Mouse (Mus musculus) neural tube, embryonic 12.5 days (tissue): ENCODE results near the gene Dazl. TPM values are rescaled to one million over a fixed set of nuclear protein-coding genes. Genes with fewer than 3 reads are reported as not detected.

Experiments
- ATAC-seq: fragments of 200-750 bp; cut with Nextera tagmentation; 2 replicates; pipeline ENCODE4 v1.8.0; 2017; ENCODE audit warnings: low read depth, mild to moderate bottlenecking, moderate TSS enrichment, moderate library complexity; ENCODE audit not compliant: low FRiP score
- H3K27ac ChIP-seq: fragments of 300-500 bp; sonication (generic); 2 replicates; pipeline ENCODE4 v1.5.1; 2016
- H3K27me3 ChIP-seq: fragments of 300-500 bp; sonication (generic); replicated peaks from 2 replicates; pipeline ENCODE4 v1.6.1; 2016; ENCODE audit warnings: mild to moderate bottlenecking
- H3K36me3 ChIP-seq: fragments of 300-500 bp; sonication (generic); 2 replicates; pipeline ENCODE4 v1.6.1; 2016; ENCODE audit warnings: mild to moderate bottlenecking
- H3K4me1 ChIP-seq: fragments of 300-500 bp; sonication (generic); 2 replicates; pipeline ENCODE4 v1.6.1; 2016
- H3K4me2 ChIP-seq: fragments of 300-500 bp; sonication (generic); replicated peaks from 2 replicates; pipeline ENCODE4 v1.6.1; 2016; ENCODE audit warnings: mild to moderate bottlenecking
- H3K4me3 ChIP-seq: fragments of 300-500 bp; sonication (generic); 2 replicates; pipeline ENCODE4 v1.5.1; 2016
- H3K9ac ChIP-seq: fragments of 300-500 bp; sonication (generic); 2 replicates; pipeline ENCODE4 v1.6.1; 2016; ENCODE audit warnings: mild to moderate bottlenecking
- H3K9me3 ChIP-seq: fragments of 300-500 bp; sonication (generic); 2 replicates; pipeline ENCODE4 v1.6.1; 2016; ENCODE audit warnings: mild to moderate bottlenecking
- WGBS: fragments of 180-500 bp; shearing (Covaris S2); methylation state at CpG from one replicate; pipeline ENCODE4 v1.1.7; 2016; 5-methylcytosine and 5-hydroxymethylcytosine counted together
- polyA plus RNA-seq: library from polyadenylated mRNA; unstranded; fragments of >200 nt; fragmentation: Nextera tagmentation; extraction: Ambion mirVana; gene quantifications from 2 replicates; pipeline ENCODE4 v1.2.1, GENCODE M21; 2016

Gene Dazl
- polyA plus RNA-seq, 1 experiment from 2014 or later = not detected

- H3K27me3 ChIP-seq = no peaks in the 10 kb centered on the region
- no peak overlapping the region for H3K4me2 ChIP-seq
- 93% methylated on average over 6 of the region's 6 CpGs for WGBS
- no peak for ATAC-seq
- H3K9ac ChIP-seq = no peak overlapping the region
- H3K27ac ChIP-seq = no peak overlapping the region
- peaks cover 4% of the 10 kb centered on the region; the same call in 1 of the 2 replicates for H3K9me3 ChIP-seq
- no peak overlapping the region for H3K4me3 ChIP-seq
- H3K36me3 ChIP-seq = no peaks in the 10 kb centered on the region
- H3K4me1 ChIP-seq = no peaks in the 10 kb centered on the region
Observed at GRCm38 (mm10) chr17:50260856-50261255, 32.6 kb downstream of the Dazl start.

GRCm38 (mm10) chr17:50246605-50247004 is 46.8 kb downstream of the Dazl start:
- no peak for ATAC-seq
- WGBS = 83% methylated on average over 6 of the region's 6 CpGs
- no peaks in the 10 kb centered on the region for H3K9me3 ChIP-seq

GRCm38 (mm10) chr17:50244675-50245074 is 48.8 kb downstream of the Dazl start:
- ATAC-seq = no peak
- no peak overlapping the region for H3K27ac ChIP-seq
- no peak overlapping the region for H3K9ac ChIP-seq
- no peak overlapping the region for H3K4me3 ChIP-seq
- H3K36me3 ChIP-seq = no peaks in the 10 kb centered on the region
- no peak overlapping the region for H3K4me2 ChIP-seq
- WGBS = 67% methylated on average over 4 of the region's 4 CpGs
- H3K27me3 ChIP-seq = no peaks in the 10 kb centered on the region
- no peaks in the 10 kb centered on the region for H3K4me1 ChIP-seq
- H3K9me3 ChIP-seq = no peaks in the 10 kb centered on the region

More at GRCm38 (mm10) chr17:50246605-50247004, 46.8 kb downstream of the Dazl start:
- no peaks in the 10 kb centered on the region for H3K36me3 ChIP-seq
- no peak overlapping the region for H3K9ac ChIP-seq
- no peak overlapping the region for H3K27ac ChIP-seq
- H3K4me2 ChIP-seq = no peak overlapping the region
- no peaks in the 10 kb centered on the region for H3K27me3 ChIP-seq
- no peaks in the 10 kb centered on the region for H3K4me1 ChIP-seq
- no peak overlapping the region for H3K4me3 ChIP-seq

- WGBS = 91% methylated on average over 11 of the region's 11 CpGs
- ATAC-seq = no peak
- H3K27ac ChIP-seq = no peak overlapping the region
- H3K4me3 ChIP-seq = no peak overlapping the region
- H3K4me1 ChIP-seq = no peaks in the 10 kb centered on the region
- no peaks in the 10 kb centered on the region for H3K27me3 ChIP-seq
- H3K9me3 ChIP-seq = no peaks in the 10 kb centered on the region
- H3K36me3 ChIP-seq = no peaks in the 10 kb centered on the region
- H3K4me2 ChIP-seq = no peak overlapping the region
- no peak overlapping the region for H3K9ac ChIP-seq
Observed at GRCm38 (mm10) chr17:50243326-50243725, 50.1 kb downstream of the Dazl start.

GRCm38 (mm10) chr17:50237818-50238610 is 55.4 kb downstream of the Dazl start:
- Histone ChIP-seq H3K4me3 (no peak overlapping the region), H3K9me3 (no peaks in the 10 kb centered on the region), H3K4me2 (no peak overlapping the region), H3K27ac (no peak overlapping the region), H3K9ac (no peak overlapping the region), H3K4me1 (0 out of 2 replicates have a peak, but pooled peaks cover 7% of the 10 kb centered on the region), H3K36me3 (no peaks in the 10 kb centered on the region), H3K27me3 (no peaks in the 10 kb centered on the region)
- WGBS = 69% methylated on average over 11 of the region's 11 CpGs
- no peak for ATAC-seq

GRCm38 (mm10) chr17:50237436-50237709 is 56.1 kb downstream of the Dazl start:
- Histone ChIP-seq H3K4me3 (no peak overlapping the region), H3K9ac (no peak overlapping the region), H3K4me1 (0 out of 2 replicates have a peak, but pooled peaks cover 7% of the 10 kb centered on the region), H3K9me3 (no peaks in the 10 kb centered on the region), H3K36me3 (no peaks in the 10 kb centered on the region), H3K27ac (peak overlapping the region; percentile 11; the same call in 1 of the 2 replicates), H3K4me2 (peak overlapping the region; percentile 2; the same call in 1 of the 2 replicates), H3K27me3 (no peaks in the 10 kb centered on the region)
- 8% methylated on average over 8 of the region's 8 CpGs for WGBS
- ATAC-seq = peak; percentile 90

- peak overlapping the region; percentile 2; the same call in 1 of the 2 replicates for H3K4me2 ChIP-seq
- 0 out of 2 replicates have a peak, but pooled peaks cover 7% of the 10 kb centered on the region for H3K4me1 ChIP-seq
- H3K9me3 ChIP-seq = no peaks in the 10 kb centered on the region
- WGBS = 23% methylated on average over 9 of the region's 9 CpGs
- H3K27ac ChIP-seq = peak overlapping the region; percentile 11; the same call in 1 of the 2 replicates
- ATAC-seq = peak; percentile 91
- H3K4me3 ChIP-seq = no peak overlapping the region
- no peaks in the 10 kb centered on the region for H3K27me3 ChIP-seq
- no peak overlapping the region for H3K9ac ChIP-seq
- H3K36me3 ChIP-seq = no peaks in the 10 kb centered on the region
Observed at GRCm38 (mm10) chr17:50236702-50237435, 56.6 kb downstream of the Dazl start.

- Histone ChIP-seq H3K36me3 (no peaks in the 10 kb centered on the region), H3K9me3 (no peaks in the 10 kb centered on the region), H3K4me3 (no peak overlapping the region), H3K27me3 (no peaks in the 10 kb centered on the region), H3K27ac (no peak overlapping the region), H3K4me1 (0 out of 2 replicates have a peak, but pooled peaks cover 7% of the 10 kb centered on the region), H3K4me2 (no peak overlapping the region), H3K9ac (no peak overlapping the region)
- WGBS = 41% methylated on average over 13 of the region's 13 CpGs
- peak; percentile 52 for ATAC-seq
Observed at GRCm38 (mm10) chr17:50235943-50236701, 57.3 kb downstream of the Dazl start.

GRCm38 (mm10) chr17:50233956-50234355 is 59.5 kb downstream of the Dazl start:
- no peaks in the 10 kb centered on the region for H3K27me3 ChIP-seq

GRCm38 (mm10) chr17:50232821-50233220 is 60.6 kb downstream of the Dazl start:
- H3K4me3 ChIP-seq = no peak overlapping the region
- WGBS = 94% methylated on average over 11 of the region's 11 CpGs
- H3K9me3 ChIP-seq = no peaks in the 10 kb centered on the region
- no peaks in the 10 kb centered on the region for H3K27me3 ChIP-seq
- H3K27ac ChIP-seq = no peak overlapping the region
- ATAC-seq = no peak
- H3K4me1 ChIP-seq = 0 out of 2 replicates have a peak, but pooled peaks cover 7% of the 10 kb centered on the region
- no peaks in the 10 kb centered on the region for H3K36me3 ChIP-seq
- H3K9ac ChIP-seq = no peak overlapping the region
- no peak overlapping the region for H3K4me2 ChIP-seq

More at GRCm38 (mm10) chr17:50233956-50234355, 59.5 kb downstream of the Dazl start:
- Histone ChIP-seq H3K9ac (no peak overlapping the region), H3K4me1 (0 out of 2 replicates have a peak, but pooled peaks cover 7% of the 10 kb centered on the region), H3K4me3 (no peak overlapping the region), H3K36me3 (no peaks in the 10 kb centered on the region), H3K27ac (no peak overlapping the region), H3K9me3 (no peaks in the 10 kb centered on the region), H3K4me2 (no peak overlapping the region)
- no peak for ATAC-seq
- 92% methylated on average over 5 of the region's 5 CpGs for WGBS

- H3K9ac ChIP-seq = no peak overlapping the region
- ATAC-seq = no peak
- H3K27ac ChIP-seq = no peak overlapping the region
- H3K4me1 ChIP-seq = 0 out of 2 replicates have a peak, but pooled peaks cover 6% of the 10 kb centered on the region
- no peak overlapping the region for H3K4me3 ChIP-seq
- no peaks in the 10 kb centered on the region for H3K36me3 ChIP-seq
- H3K27me3 ChIP-seq = no peaks in the 10 kb centered on the region
- WGBS = 75% methylated on average over 8 of the region's 8 CpGs
- H3K9me3 ChIP-seq = no peaks in the 10 kb centered on the region
- H3K4me2 ChIP-seq = no peak overlapping the region
Observed at GRCm38 (mm10) chr17:50231206-50231605, 62.2 kb downstream of the Dazl start.

GRCm38 (mm10) chr17:50229534-50229933 is 63.9 kb downstream of the Dazl start:
- H3K27me3 ChIP-seq = no peaks in the 10 kb centered on the region
- no peak overlapping the region for H3K4me3 ChIP-seq
- H3K36me3 ChIP-seq = no peaks in the 10 kb centered on the region
- WGBS = 84% methylated on average over 4 of the region's 4 CpGs
- no peak overlapping the region for H3K9ac ChIP-seq
- no peaks in the 10 kb centered on the region for H3K9me3 ChIP-seq
- H3K4me1 ChIP-seq = no peaks in the 10 kb centered on the region
- no peak overlapping the region for H3K4me2 ChIP-seq
- no peak for ATAC-seq
- no peak overlapping the region for H3K27ac ChIP-seq
